Comparison of ENCODE assay signal across 9 mouse cellular contexts in genomic region chr8:105820925-105821324, GRCm38 (mm10). TPM values are rescaled to one million over a fixed set of nuclear protein-coding genes. Genes with fewer than 3 reads are reported as not detected.
A peak's percentile ranks its signal among the peaks of the same experiment; 100 is the strongest.
DNase-seq lines count a peak whose midpoint lies in the region; ATAC-seq and TF ChIP-seq lines count a peak whose summit lies in the region.
"Had no signal": no experiment of that assay in that cellular context is flagged by ENCODE, and none has a peak within 500 bp of the region (broad histone marks: within the 10 kb centered on the region; RNA-seq: fewer than 3 reads in every experiment).

No protein-coding gene starts in this region.

- no peak overlapping the region for H3K4me3 ChIP-seq in heart, embryonic 14.5 days (ENCODE audit: control insufficient read depth in 1 of 2, insufficient read depth in 1 of 2, low read depth in 1 of 2, low read length in 2 of 2)
- H3K4me3 ChIP-seq in liver, postnatal 0 days (ENCODE audit: low read depth, low read length), result 0 out of 2 replicates have a peak overlapping the region, but pooled peaks have one; percentile 18

- 78% methylated on average over 1 of the region's 1 CpGs for WGBS in heart, embryonic 14.5 days
- WGBS in liver, postnatal 0 days (ENCODE audit: insufficient replicate concordance), result 43% methylated on average over 1 of the region's 1 CpGs

- H3K4me2 ChIP-seq in heart, embryonic 14.5 days (ENCODE audit: low read length), result no peak overlapping the region
- peak overlapping the region; percentile 80 for H3K4me2 ChIP-seq in liver, postnatal 0 days (ENCODE audit: low read depth, low read length)

- no peaks in the 10 kb centered on the region for H3K27me3 ChIP-seq in heart, embryonic 14.5 days (ENCODE audit: control insufficient read depth, insufficient read depth, low read length)
- H3K27me3 ChIP-seq in liver, postnatal 0 days (ENCODE audit: insufficient read depth, low read length), result no peaks in the 10 kb centered on the region

- peak; percentile 100 for TF ChIP-seq EP300 in liver, postnatal 0 days (IDR thresholded peaks at IDR 0.05; ENCODE audit: low read depth)

- DNase-seq in gastrocnemius, adult 18-20 months (ENCODE audit: low spot score), result peak; percentile 85
- no peak for DNase-seq in gastrocnemius, postnatal 10 days
- peak; percentile 93 for DNase-seq in c-Kit-negative CD71-positive TER-119-positive erythroid progenitor cells, embryonic 14.5 days (ENCODE audit: low read depth, low spot score)
- peak; percentile 83 for DNase-seq in liver, postnatal 0 days
- DNase-seq in urinary bladder, adult 18-20 months (ENCODE audit: low spot score in 2 of 2), result no peak
- DNase-seq in retina, postnatal 1 day, result no peak
- DNase-seq in thymus, postnatal 25 days, result no peak
- DNase-seq: layer of hippocampus, adult 9-11 months had no signal

- peak; percentile 58 for ATAC-seq in heart, embryonic 14.5 days (ENCODE audit: insufficient number of reproducible peaks, insufficient read depth, low FRiP score, low read depth)
- ATAC-seq in liver, postnatal 0 days, result peak; percentile 98

- H3K9me3 ChIP-seq in heart, embryonic 14.5 days (ENCODE audit: control insufficient read depth, low read length), result no peaks in the 10 kb centered on the region
- no peaks in the 10 kb centered on the region for H3K9me3 ChIP-seq in liver, postnatal 0 days (ENCODE audit: low read length)

- no peak overlapping the region for H3K27ac ChIP-seq in heart, embryonic 14.5 days (replicated peaks in 1 of 2; ENCODE audit: control insufficient read depth in 1 of 2, insufficient read depth in 1 of 2, low read depth in 2 of 2, low read length in 2 of 2)
- H3K27ac ChIP-seq in liver, postnatal 0 days (ENCODE audit: low read depth), result peak overlapping the region; percentile 97

- H3K36me3 ChIP-seq in heart, embryonic 14.5 days (ENCODE audit: control insufficient read depth, insufficient read depth, low read length), result peaks cover 59% of the 10 kb centered on the region
- H3K36me3 ChIP-seq in liver, postnatal 0 days (replicated peaks; ENCODE audit: insufficient read depth, low read length), result peaks cover 65% of the 10 kb centered on the region

- peaks cover 2 to 6% of the 10 kb centered on the region in 2 experiments; a peak in 3 of 4 replicates for H3K4me1 ChIP-seq in heart, embryonic 14.5 days (ENCODE audit: control insufficient read depth in 2 of 2, insufficient read depth in 2 of 2, low read length in 2 of 2)
- H3K4me1 ChIP-seq in liver, postnatal 0 days (ENCODE audit: insufficient read depth), result peaks cover 40% of the 10 kb centered on the region

- peak; percentile 6; the same call in 1 of the 2 replicates for TF ChIP-seq CTCF in liver, postnatal 0 days (IDR thresholded peaks at IDR 0.05; ENCODE audit: low read depth)

- no peak overlapping the region for H3K9ac ChIP-seq in heart, embryonic 14.5 days (ENCODE audit: low read length)
- H3K9ac ChIP-seq in liver, postnatal 0 days (replicated peaks), result peak overlapping the region; percentile 60

RNA-seq across cellular contexts. Expression of gene Ranbp10, which starts 6.2 kb away (rescaled TPM):
- 10 to 100 TPM; 25.6 to 27.4 TPM for total RNA-seq in gastrocnemius, adult 18-20 months (2021)
- total RNA-seq in gastrocnemius, postnatal 10 days (2021), result 10 to 100 TPM; 19.9 to 25.2 TPM
- polyA plus RNA-seq in heart, embryonic 14.5 days (2014; fragmentation: Nextera tagmentation; extraction: Ambion mirVana), result 10.6 and 11.5 TPM in 2 replicates
- 18.9 and 20.9 TPM in 2 replicates for polyA plus RNA-seq in liver, postnatal 0 days (2015; fragmentation: Nextera tagmentation; extraction: Ambion mirVana)

RNA-seq across cellular contexts. Expression of gene Tsnaxip1, which starts 6.6 kb away (rescaled TPM):
- total RNA-seq in gastrocnemius, adult 18-20 months (2021), result not detected
- not detected for total RNA-seq in gastrocnemius, postnatal 10 days (2021)
- polyA plus RNA-seq in heart, embryonic 14.5 days (2014; fragmentation: Nextera tagmentation; extraction: Ambion mirVana), result not detected in 2 replicates
- polyA plus RNA-seq in liver, postnatal 0 days (2015; fragmentation: Nextera tagmentation; extraction: Ambion mirVana), result not detected in 2 replicates

RNA-seq across cellular contexts. Expression of gene Cenpt, which starts 32.2 kb away (rescaled TPM):
- under 1 TPM; 0.93 to 0.98 TPM for total RNA-seq in gastrocnemius, adult 18-20 months (2021)
- 1 to 10 TPM; 5.2 to 7.0 TPM for total RNA-seq in gastrocnemius, postnatal 10 days (2021)
- 34.7 and 37.2 TPM in 2 replicates for polyA plus RNA-seq in heart, embryonic 14.5 days (2014; fragmentation: Nextera tagmentation; extraction: Ambion mirVana)
- polyA plus RNA-seq in liver, postnatal 0 days (2015; fragmentation: Nextera tagmentation; extraction: Ambion mirVana), result 8.9 and 9.0 TPM in 2 replicates

RNA-seq across cellular contexts. Expression of gene Thap11, which starts 34.0 kb away (rescaled TPM):
- total RNA-seq in gastrocnemius, adult 18-20 months (2021), result 10 to 100 TPM; 21.9 to 22.0 TPM
- total RNA-seq in gastrocnemius, postnatal 10 days (2021), result 10 to 100 TPM; 24.2 to 26.9 TPM
- 41.9 and 42.5 TPM in 2 replicates for polyA plus RNA-seq in heart, embryonic 14.5 days (2014; fragmentation: Nextera tagmentation; extraction: Ambion mirVana)
- 19.6 and 21.5 TPM in 2 replicates for polyA plus RNA-seq in liver, postnatal 0 days (2015; fragmentation: Nextera tagmentation; extraction: Ambion mirVana)

RNA-seq across cellular contexts. Expression of gene Nutf2, which starts 39.5 kb away (rescaled TPM):
- 10 to 100 TPM; 43.7 to 44.5 TPM for total RNA-seq in gastrocnemius, adult 18-20 months (2021)
- 10 to 100 TPM; 65.5 to 80.5 TPM for total RNA-seq in gastrocnemius, postnatal 10 days (2021)
- polyA plus RNA-seq in heart, embryonic 14.5 days (2014; fragmentation: Nextera tagmentation; extraction: Ambion mirVana), result 190 and 205 TPM in 2 replicates
- polyA plus RNA-seq in liver, postnatal 0 days (2015; fragmentation: Nextera tagmentation; extraction: Ambion mirVana), result 67.6 and 71.9 TPM in 2 replicates

Comparison
In these comparisons a context has a peak if more than half of its experiments do, and no peak if none do; other contexts are left out.
1. DNase-seq: peak in gastrocnemius, adult 18-20 months (single experiment), c-Kit-negative CD71-positive TER-119-positive erythroid progenitor cells, embryonic 14.5 days (single experiment) and liver, postnatal 0 days (single experiment); none in gastrocnemius, postnatal 10 days (single experiment), urinary bladder, adult 18-20 months (0 of 2), retina, postnatal 1 day (single experiment) and thymus, postnatal 25 days (single experiment).